Mouse (Mus musculus) MEL (cell line): ENCODE measurements around the gene Ermard. TPM values are rescaled to one million over a fixed set of nuclear protein-coding genes. Genes with fewer than 3 reads are reported as not detected.
"Not testable (repeated sequence)": the region's sequence is repeated elsewhere in the genome, so short reads cannot be mapped to it uniquely, and the experiment has no call there.

Source experiments
- DNase-seq: peaks from one replicate; pipeline ENCODE4 v3.0.0; 2011; ENCODE audit warnings: low read depth, low spot score
- H3K27ac ChIP-seq: 2 replicates; pipeline ENCODE4 v1.5.1; 2012; ENCODE audit warnings: low read depth, mild to moderate bottlenecking, control low read depth, low read length, moderate library complexity; ENCODE audit not compliant: control insufficient read depth
- H3K27me3 ChIP-seq, 2 experiments: fragments of 150-350 bp in 1 of 2; sonication (generic) in 1 of 2; 2 replicates each; pipeline ENCODE4 v1.6.1; 2012; ENCODE audit warnings: low read length in 2 of 2, mild to moderate bottlenecking in 2 of 2, improper control_type of control experiment in 1 of 2, moderate library complexity in 1 of 2; ENCODE audit not compliant: insufficient read depth in 2 of 2, control insufficient read depth in 1 of 2
- H3K36me3 ChIP-seq, 2 experiments: 2 replicates each; pipeline ENCODE4 v1.6.1; 2012 to 2014; ENCODE audit warnings: low read length in 2 of 2, improper control_type of control experiment in 1 of 2, inconsistent platforms in 1 of 2, mild to moderate bottlenecking in 1 of 2; ENCODE audit not compliant: insufficient read depth in 2 of 2, control insufficient read depth in 1 of 2
- H3K4me1 ChIP-seq, 2 experiments: fragments of 150-350 bp in 1 of 2; sonication (generic) in 1 of 2; 2 replicates each; pipeline ENCODE4 v1.6.1; 2012; ENCODE audit warnings: low read length in 2 of 2, improper control_type of control experiment in 1 of 2, mild to moderate bottlenecking in 1 of 2; ENCODE audit not compliant: insufficient read depth in 2 of 2, control insufficient read depth in 1 of 2
- H3K4me3 ChIP-seq, 2 experiments: fragments of 150-350 bp in 1 of 2; sonication (generic) in 1 of 2; 2 replicates each; pipeline ENCODE4 v1.5.1; 2012; ENCODE audit warnings: low read depth in 2 of 2, low read length in 2 of 2, mild to moderate bottlenecking in 2 of 2, moderate library complexity in 2 of 2, control low read depth in 1 of 2, improper control_type of control experiment in 1 of 2; ENCODE audit not compliant: control insufficient read depth in 1 of 2, insufficient read depth in 1 of 2
- H3K79me2 ChIP-seq: 2 replicates; pipeline ENCODE4 v1.6.1; 2012; ENCODE audit warnings: mild to moderate bottlenecking, low read length, moderate library complexity; ENCODE audit not compliant: control insufficient read depth, poor library complexity, insufficient read depth
- H3K9ac ChIP-seq: 2 replicates; pipeline ENCODE4 v1.6.1; 2012; ENCODE audit warnings: low read depth, mild to moderate bottlenecking, control low read depth, low read length, moderate library complexity; ENCODE audit not compliant: control insufficient read depth, poor library complexity, severe bottlenecking
- H3K9me3 ChIP-seq: fragments of 150-350 bp; sonication (generic); replicated peaks from 2 replicates; pipeline ENCODE4 v1.6.1; 2012; ENCODE audit warnings: mild to moderate bottlenecking, low read length, improper control_type of control experiment, moderate library complexity; ENCODE audit not compliant: insufficient read depth
- polyA plus RNA-seq, 2 experiments: library from polyadenylated mRNA; stranded (reverse) in 1 of 2; unstranded in 1 of 2; fragments of >175 nt in 1 of 2; fragments of >200 nt in 1 of 2; gene quantifications; 2 replicates each; pipeline versions ENCODE4 v1.2.1 to v1.2.4; 2012; ENCODE audit warnings: low replicate concordance in 2 of 2, low read depth in 1 of 2; ENCODE audit not compliant: insufficient read length in 2 of 2, insufficient read depth in 1 of 2, missing spikeins in 1 of 2
- total RNA-seq: library from RNA; depleted of rRNA; stranded (reverse); fragments of 300-350 nt; gene quantifications from 2 replicates; pipeline ENCODE4 v1.2.3, GENCODE M21; 2012

Gene Ermard
- total and polyA plus RNA-seq, 3 experiments, result 28.2 to 47.0 TPM; not detected in 1

DNA sequence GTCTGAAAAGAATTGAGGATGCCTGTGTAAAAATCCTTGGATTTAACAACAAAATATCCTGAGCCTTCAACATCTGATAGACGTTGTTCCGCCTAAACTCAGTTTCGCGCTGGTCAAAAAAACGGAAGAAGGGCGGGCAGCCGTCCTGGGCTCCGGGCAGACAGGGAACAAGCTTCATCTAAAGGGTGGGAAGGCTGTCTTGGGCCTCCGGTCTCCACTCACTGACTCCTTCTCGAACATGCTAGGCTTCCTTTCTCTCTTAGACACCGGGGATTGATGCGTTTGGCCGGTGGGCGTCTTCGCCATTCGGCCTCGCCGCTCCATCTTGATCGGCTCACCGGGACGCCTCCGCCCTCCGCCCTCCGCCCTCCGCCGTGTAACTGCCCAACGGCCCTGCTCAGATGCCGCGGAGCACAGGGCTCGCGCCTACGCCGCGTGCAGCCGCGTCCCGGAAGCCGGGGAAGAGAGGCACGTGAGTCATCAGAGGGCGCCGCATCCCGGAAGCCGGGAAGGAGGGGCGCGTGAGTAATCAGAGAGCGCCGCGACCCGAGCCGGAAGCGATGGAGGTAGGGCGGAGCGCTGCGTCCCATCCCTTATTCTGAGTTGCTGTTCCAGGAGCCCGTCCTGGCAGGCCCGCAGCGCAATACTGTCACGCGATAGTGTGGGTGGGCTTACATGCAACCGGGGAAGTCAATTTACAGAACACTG is 31.1 kb upstream of the Ermard start, which contains the start of gene Gm3435:
Gene Gm3435 (plus strand): TSS at position 471 of the 708 bp plus-strand sequence.
- H3K79me2 ChIP-seq, H3K4me3 ChIP-seq, H3K36me3 ChIP-seq, H3K9ac ChIP-seq, H3K4me1 ChIP-seq, H3K9me3 ChIP-seq, DNase-seq, H3K27me3 ChIP-seq, H3K27ac ChIP-seq: not testable (repeated sequence)

DNA sequence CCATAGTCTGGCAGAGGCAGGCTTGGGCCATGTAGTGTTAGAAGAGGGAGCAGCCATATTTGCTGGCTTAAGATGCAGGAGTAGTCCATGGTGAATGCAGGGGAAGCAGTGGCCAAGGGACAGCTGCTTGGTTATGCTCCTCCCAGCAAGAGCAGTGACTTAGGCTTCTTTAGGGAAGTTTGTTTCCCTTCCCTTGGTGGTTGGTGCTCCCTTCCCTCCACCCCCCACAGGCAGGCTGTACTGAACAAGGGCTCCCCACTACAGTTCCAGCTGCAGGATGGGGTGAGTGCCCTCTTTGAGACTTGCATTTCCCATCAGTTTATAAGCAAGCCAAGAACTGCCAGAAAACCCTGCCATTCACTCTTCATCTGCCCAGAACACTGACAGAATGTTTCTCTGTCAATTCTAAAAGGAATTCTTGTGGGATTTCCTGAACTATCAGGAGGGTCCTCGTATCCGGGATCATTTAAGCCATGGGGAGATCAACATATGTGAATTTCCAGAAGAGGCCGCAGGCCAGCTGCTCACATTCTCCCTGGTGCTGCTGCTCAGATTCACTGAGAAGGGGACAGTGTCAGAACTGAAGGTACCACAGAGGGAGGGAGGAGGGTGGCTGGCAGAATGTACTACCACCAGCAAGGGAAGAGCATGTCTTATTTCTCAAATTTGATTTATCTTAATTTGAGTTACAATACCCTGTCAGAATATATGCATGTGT is 19.3 kb upstream of the Ermard start:
- H3K4me3 ChIP-seq, H3K4me1 ChIP-seq, H3K9me3 ChIP-seq, H3K36me3 ChIP-seq, H3K9ac ChIP-seq, H3K27me3 ChIP-seq, H3K79me2 ChIP-seq: not testable (repeated sequence)
- peak; percentile 42 for DNase-seq
- H3K27ac ChIP-seq, result peak overlapping the region; percentile 54

DNA sequence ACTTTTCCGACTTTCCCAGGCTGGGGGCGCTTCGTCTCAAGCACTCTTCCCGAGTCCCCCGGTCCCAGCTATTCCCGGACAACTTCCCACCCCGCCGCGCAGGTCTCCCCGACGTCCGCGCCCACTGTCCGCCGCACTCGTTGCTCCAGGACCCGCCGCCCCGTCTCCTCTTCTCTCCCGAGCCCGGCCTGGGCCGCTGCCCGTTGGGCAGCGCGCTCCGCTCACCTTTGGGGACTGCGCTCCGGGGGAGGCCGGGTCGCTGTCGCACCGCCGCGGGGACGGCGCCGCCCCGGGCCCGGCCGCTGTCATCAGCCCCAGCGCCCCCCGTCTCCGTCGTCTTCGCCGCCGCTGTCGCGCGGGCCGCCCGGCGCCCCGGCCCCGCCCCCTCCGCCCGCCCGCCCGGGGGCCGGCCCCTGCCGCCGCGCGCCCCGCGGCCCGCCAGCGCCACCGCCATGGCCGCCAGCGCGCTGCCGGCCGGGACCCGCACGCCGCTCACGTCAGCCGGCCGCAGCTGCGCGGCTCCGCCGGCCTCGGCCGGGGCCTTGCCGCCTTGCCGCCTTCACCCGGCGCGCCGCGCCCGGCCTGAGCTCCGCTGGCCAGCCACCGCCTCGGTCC is 17.0 kb upstream of the Ermard start:
- not testable (repeated sequence) for H3K36me3 ChIP-seq, H3K4me1 ChIP-seq, H3K9me3 ChIP-seq, H3K27me3 ChIP-seq, H3K27ac ChIP-seq, H3K4me3 ChIP-seq, DNase-seq, H3K9ac ChIP-seq, H3K79me2 ChIP-seq

DNA sequence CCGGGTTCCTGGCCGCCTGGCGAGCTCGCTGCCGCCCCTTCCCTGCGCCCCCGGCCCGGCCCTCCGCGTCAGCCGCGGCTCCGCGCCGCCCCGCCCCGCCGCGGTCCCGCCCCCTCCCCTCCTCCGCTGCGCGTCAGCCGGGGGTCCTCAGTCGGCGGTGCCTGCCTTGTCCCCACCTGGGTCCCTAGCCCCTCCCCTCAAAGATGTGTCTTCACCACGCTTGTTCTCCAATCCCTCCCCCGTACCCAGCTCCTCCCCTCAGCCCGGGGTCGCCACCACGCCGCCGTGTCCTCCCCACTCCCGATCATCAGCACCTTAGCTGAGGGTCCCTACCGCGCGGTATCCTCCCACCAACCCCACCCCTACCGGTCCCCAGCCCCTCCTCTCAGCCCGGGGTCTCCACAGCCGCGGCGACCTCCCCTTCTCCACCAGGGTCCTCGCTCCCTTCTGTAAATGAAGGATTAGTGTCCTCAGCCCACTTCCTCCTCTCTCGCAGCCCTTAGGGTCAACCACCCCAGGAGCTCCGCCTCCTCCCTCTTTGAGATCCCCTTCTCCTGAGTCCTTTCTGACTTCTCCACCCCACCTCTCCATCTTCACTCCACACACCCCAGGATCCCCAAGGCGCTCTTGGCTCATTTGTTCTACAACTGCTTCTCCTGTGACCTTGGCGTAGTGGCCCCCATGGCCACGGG is 16.4 kb upstream of the Ermard start:
- not testable (repeated sequence) for H3K79me2 ChIP-seq, H3K9ac ChIP-seq, H3K36me3 ChIP-seq, H3K27me3 ChIP-seq, H3K4me1 ChIP-seq, H3K27ac ChIP-seq, DNase-seq, H3K9me3 ChIP-seq, H3K4me3 ChIP-seq

DNA sequence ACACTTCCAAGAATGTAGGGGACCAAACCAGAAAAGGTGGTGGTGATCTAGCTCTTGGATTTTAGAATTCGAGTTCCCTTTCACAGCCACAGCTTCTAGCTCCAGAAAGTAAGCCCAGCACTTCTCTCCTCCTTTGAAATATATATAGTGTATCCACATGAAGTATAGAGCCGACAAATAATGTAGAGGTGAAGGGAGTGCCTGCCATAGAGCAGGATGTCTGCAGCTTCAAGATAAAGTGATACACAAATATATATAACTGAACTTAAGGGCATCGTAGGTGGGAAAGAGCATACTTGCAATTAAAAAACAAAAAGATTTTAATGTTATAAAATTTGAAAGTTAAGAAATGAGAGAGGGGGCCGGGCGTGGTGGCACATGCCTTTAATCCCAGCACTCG is 15.5 kb upstream of the Ermard start:
- H3K9ac ChIP-seq, H3K27me3 ChIP-seq, H3K79me2 ChIP-seq, DNase-seq, H3K4me3 ChIP-seq, H3K4me1 ChIP-seq, H3K27ac ChIP-seq, H3K36me3 ChIP-seq, H3K9me3 ChIP-seq: not testable (repeated sequence)

DNA sequence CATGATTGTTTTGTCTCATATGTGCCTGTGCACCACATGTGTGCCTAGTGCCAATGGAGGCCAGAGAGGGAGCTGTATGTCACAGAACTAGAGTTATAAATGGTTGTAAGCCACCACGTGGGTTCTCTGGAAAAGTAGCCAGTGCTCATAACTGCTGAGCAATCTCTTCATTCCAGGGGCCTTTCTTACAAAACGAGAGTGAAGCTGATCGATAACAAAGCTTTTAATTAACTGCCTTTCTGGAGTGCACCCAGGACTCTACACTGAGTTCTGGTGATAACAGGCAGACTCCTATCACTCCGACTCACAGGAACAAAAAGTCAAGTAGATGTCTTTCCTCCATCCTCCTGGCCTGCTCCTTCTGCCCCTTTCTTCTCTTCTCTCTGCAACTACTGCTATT is 9.6 kb upstream of the Ermard start:
- not testable (repeated sequence) for H3K9me3 ChIP-seq, DNase-seq, H3K27me3 ChIP-seq, H3K36me3 ChIP-seq, H3K79me2 ChIP-seq, H3K9ac ChIP-seq, H3K27ac ChIP-seq, H3K4me3 ChIP-seq, H3K4me1 ChIP-seq
